In the genomic region with DNA sequence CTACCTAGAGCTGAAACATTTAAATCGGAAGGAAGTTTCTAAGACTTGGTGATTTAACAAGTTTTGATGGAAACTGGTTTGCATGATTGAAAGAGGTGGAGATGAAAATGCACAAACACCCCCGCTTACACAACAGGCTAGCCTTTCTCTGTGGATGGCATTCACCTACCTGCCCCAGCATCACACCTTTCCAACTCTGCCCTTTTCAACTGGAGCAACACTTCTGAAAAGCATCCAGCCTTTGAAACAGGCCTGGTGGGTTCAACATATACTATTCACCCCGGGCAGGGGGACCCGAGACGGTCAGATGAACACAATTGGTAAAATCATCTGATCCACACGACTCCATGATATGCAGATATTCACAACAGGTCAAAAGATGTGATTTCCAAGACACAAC, we compare ENCODE assay signal across 9 mouse cellular contexts. TPM values are rescaled to one million over a fixed set of nuclear protein-coding genes. Genes with fewer than 3 reads are reported as not detected.
DNase-seq lines count a peak whose midpoint lies in the region; ATAC-seq and TF ChIP-seq lines count a peak whose summit lies in the region.
"Had no signal": no experiment of that assay in that cellular context is flagged by ENCODE, and none has a peak within 500 bp of the region (broad histone marks: within the 10 kb centered on the region; RNA-seq: fewer than 3 reads in every experiment).

No protein-coding gene starts in this region.

- H3K27ac ChIP-seq in heart, embryonic 11.5 days (ENCODE audit: low read depth, low read length): no peak overlapping the region
- H3K27ac ChIP-seq in MEL (ENCODE audit: control insufficient read depth, low read depth, low read length): no peak overlapping the region
- no peak overlapping the region for H3K27ac ChIP-seq in hindbrain, embryonic 14.5 days
- H3K27ac ChIP-seq in liver, postnatal 0 days (ENCODE audit: low read depth): no peak overlapping the region

- no peak for DNase-seq in heart, adult 9 months (ENCODE audit: low spot score in 2 of 2)
- DNase-seq in MEL (ENCODE audit: low read depth, low spot score): no peak
- DNase-seq in hindbrain, embryonic 14.5 days (ENCODE audit: low spot score): no peak
- DNase-seq in liver, postnatal 0 days: no peak
- DNase-seq in ovary, postnatal 36 days (ENCODE audit: low spot score): no peak
- no peak for DNase-seq in spleen, postnatal 36 days (ENCODE audit: low spot score in 2 of 2)
- DNase-seq in adrenal gland, adult 8-10 months: no peak

- H3K79me2 ChIP-seq in MEL (ENCODE audit: control insufficient read depth, insufficient read depth, low read length, poor library complexity): peaks cover 15% of the 10 kb centered on the region

- TF ChIP-seq RAD21 in MEL (IDR thresholded peaks at IDR 0.05; ENCODE audit: low read depth, low read length): no peak

- TF ChIP-seq CTCF in MEL (IDR thresholded peaks at IDR 0.05 in 2 of 3, conservative IDR thresholded peaks at IDR 0.05 in 1 of 3; ENCODE audit: control insufficient read depth in 1 of 3, insufficient read depth in 1 of 3, low read depth in 2 of 3, low read length in 3 of 3, poor library complexity in 1 of 3, severe bottlenecking in 1 of 3): no peak
- TF ChIP-seq CTCF in liver, postnatal 0 days (IDR thresholded peaks at IDR 0.05; ENCODE audit: low read depth): no peak

- H3K4me2 ChIP-seq in heart, embryonic 11.5 days: peak overlapping the region; percentile 100
- peak overlapping the region; percentile 80; the same call in 1 of the 2 replicates for H3K4me2 ChIP-seq in hindbrain, embryonic 14.5 days (replicated peaks)
- peak overlapping the region; percentile 99; the same call in 1 of the 2 replicates for H3K4me2 ChIP-seq in liver, postnatal 0 days (ENCODE audit: low read depth, low read length)

- H3K27me3 ChIP-seq in heart, embryonic 11.5 days (ENCODE audit: control insufficient read depth, insufficient read depth, low read length): no peaks in the 10 kb centered on the region
- H3K27me3 ChIP-seq in MEL (ENCODE audit: control insufficient read depth in 1 of 2, insufficient read depth in 2 of 2, low read length in 2 of 2): no peaks in the 10 kb centered on the region
- H3K27me3 ChIP-seq in hindbrain, embryonic 14.5 days (ENCODE audit: control insufficient read depth, insufficient read depth, low read length): no peaks in the 10 kb centered on the region
- no peaks in the 10 kb centered on the region for H3K27me3 ChIP-seq in liver, postnatal 0 days (ENCODE audit: insufficient read depth, low read length)
- H3K27me3 ChIP-seq: lung, embryonic 15.5 days had no signal

- H3K4me3 ChIP-seq in heart, embryonic 11.5 days (ENCODE audit: low read depth, low read length): no peak overlapping the region
- H3K4me3 ChIP-seq in MEL (ENCODE audit: control insufficient read depth in 1 of 2, insufficient read depth in 1 of 2, low read depth in 2 of 2, low read length in 2 of 2): peak overlapping the region in 1 of 2 experiments; percentile 56; a peak in 3 of 4 replicates
- no peak overlapping the region for H3K4me3 ChIP-seq in hindbrain, embryonic 14.5 days (replicated peaks; ENCODE audit: low read length)
- H3K4me3 ChIP-seq in liver, postnatal 0 days (ENCODE audit: low read depth, low read length): no peak overlapping the region

- peaks cover 5% of the 10 kb centered on the region for H3K4me1 ChIP-seq in heart, embryonic 11.5 days (ENCODE audit: control insufficient read depth, insufficient read depth, low read length)
- H3K4me1 ChIP-seq in MEL (ENCODE audit: control insufficient read depth in 1 of 2, insufficient read depth in 2 of 2, low read length in 2 of 2): peaks cover 0 to 12% of the 10 kb centered on the region in 2 experiments; a peak in 3 of 4 replicates
- peaks cover 10% of the 10 kb centered on the region for H3K4me1 ChIP-seq in hindbrain, embryonic 14.5 days (replicated peaks; ENCODE audit: control insufficient read depth, insufficient read depth, low read length)
- peaks cover 12% of the 10 kb centered on the region for H3K4me1 ChIP-seq in liver, postnatal 0 days (ENCODE audit: insufficient read depth)

- H3K9me3 ChIP-seq in heart, embryonic 11.5 days (replicated peaks; ENCODE audit: control insufficient read depth, low read length): no peaks in the 10 kb centered on the region
- H3K9me3 ChIP-seq in MEL (replicated peaks; ENCODE audit: insufficient read depth, low read length): no peaks in the 10 kb centered on the region
- H3K9me3 ChIP-seq in hindbrain, embryonic 14.5 days (ENCODE audit: control insufficient read depth, low read length): no peaks in the 10 kb centered on the region
- H3K9me3 ChIP-seq in liver, postnatal 0 days (ENCODE audit: low read length): no peaks in the 10 kb centered on the region
- H3K9me3 ChIP-seq: lung, embryonic 15.5 days had no signal

- no peak for ATAC-seq in heart, embryonic 11.5 days (replicated peaks; ENCODE audit: insufficient number of reproducible peaks, low FRiP score, low TSS enrichment)
- no peak for ATAC-seq in hindbrain, embryonic 14.5 days (ENCODE audit: low FRiP score)
- no peak for ATAC-seq in liver, postnatal 0 days

- no peak overlapping the region for H3K9ac ChIP-seq in heart, embryonic 11.5 days (ENCODE audit: low read depth, low read length)
- H3K9ac ChIP-seq in MEL (ENCODE audit: control insufficient read depth, low read depth, low read length, poor library complexity, severe bottlenecking): peak overlapping the region; percentile 72
- no peak overlapping the region for H3K9ac ChIP-seq in hindbrain, embryonic 14.5 days
- no peak overlapping the region for H3K9ac ChIP-seq in liver, postnatal 0 days (replicated peaks)

- TF ChIP-seq POLR2A in MEL (IDR thresholded peaks at IDR 0.05; ENCODE audit: control insufficient read depth in 1 of 2, insufficient read depth in 1 of 2, low read depth in 1 of 2, low read length in 2 of 2, poor library complexity in 1 of 2): no peak

- 78% methylated on average over 6 of the region's 6 CpGs for WGBS in heart, embryonic 11.5 days (ENCODE audit: insufficient replicate concordance)
- 71% methylated on average over 6 of the region's 6 CpGs for WGBS in hindbrain, embryonic 14.5 days
- WGBS in liver, postnatal 0 days (ENCODE audit: insufficient replicate concordance): 77% methylated on average over 6 of the region's 6 CpGs

- H3K36me3 ChIP-seq in heart, embryonic 11.5 days (ENCODE audit: control insufficient read depth, insufficient read depth, low read length): no peaks in the 10 kb centered on the region; the same call in 1 of the 2 replicates
- peaks cover 0 to 10% of the 10 kb centered on the region in 2 experiments; a peak in 2 of 4 replicates for H3K36me3 ChIP-seq in MEL (ENCODE audit: control insufficient read depth in 1 of 2, insufficient read depth in 2 of 2, low read length in 2 of 2)
- no peaks in the 10 kb centered on the region for H3K36me3 ChIP-seq in hindbrain, embryonic 14.5 days (replicated peaks; ENCODE audit: control insufficient read depth, insufficient read depth)
- H3K36me3 ChIP-seq in liver, postnatal 0 days (replicated peaks; ENCODE audit: insufficient read depth, low read length): no peaks in the 10 kb centered on the region
- H3K36me3 ChIP-seq: lung, embryonic 15.5 days had no signal

- no peak for TF ChIP-seq EP300 in MEL (IDR thresholded peaks at IDR 0.05; ENCODE audit: low read depth in 1 of 2, low read length in 2 of 2)
- TF ChIP-seq EP300 in liver, postnatal 0 days (IDR thresholded peaks at IDR 0.05; ENCODE audit: low read depth): no peak

TF ChIP-seq in MEL, 35 proteins besides CTCF, POLR2A, EP300 and RAD21:
- TF ChIP-seq CHD1 (IDR thresholded peaks at IDR 0.05; ENCODE audit: low read depth, low read length): no peak
- TF ChIP-seq ZNF384 (IDR thresholded peaks at IDR 0.05; ENCODE audit: low read depth, low read length): no peak
- TF ChIP-seq E2F4 (IDR thresholded peaks at IDR 0.05; ENCODE audit: borderline replicate concordance, low read depth, low read length): no peak
- TF ChIP-seq ZKSCAN1 (IDR thresholded peaks at IDR 0.05; ENCODE audit: low read depth, low read length): no peak
- TF ChIP-seq TBP (IDR thresholded peaks at IDR 0.05; ENCODE audit: low read depth, low read length): no peak
- TF ChIP-seq MAX (IDR thresholded peaks at IDR 0.05; ENCODE audit: low read length): no peak
- TF ChIP-seq POLR2AphosphoS5 (IDR thresholded peaks at IDR 0.05; ENCODE audit: borderline replicate concordance, low read depth, low read length): no peak
- TF ChIP-seq BHLHE40 (IDR thresholded peaks at IDR 0.05; ENCODE audit: borderline replicate concordance, low read depth, low read length): no peak
- no peak for TF ChIP-seq UBTF (IDR thresholded peaks at IDR 0.05; ENCODE audit: borderline replicate concordance, insufficient read depth, low read depth, low read length)
- no peak for TF ChIP-seq MAFK (IDR thresholded peaks at IDR 0.05; ENCODE audit: borderline replicate concordance, low read depth, low read length)
- no peak for TF ChIP-seq ELF1 (IDR thresholded peaks at IDR 0.05; ENCODE audit: low read depth, low read length)

RNA-seq across cellular contexts. Expression of gene Xxylt1, which starts 0.7 kb away (rescaled TPM):
- 10.3 and 12.2 TPM in 2 replicates for polyA plus RNA-seq in heart, embryonic 11.5 days (2014; fragmentation: Nextera tagmentation; extraction: Ambion mirVana)
- 12.8 and 12.9 TPM in 2 replicates for total RNA-seq in MEL (2012; rRNA removed)
- 100 to 1,000 TPM in 1 of 2 experiments, 10 to 100 TPM in 1; 26.6 to 164 TPM for polyA plus RNA-seq in MEL (2012; ENCODE audit: insufficient read depth in 1 of 2, insufficient read length in 2 of 2, low read depth in 1 of 2, low replicate concordance in 2 of 2, missing spikeins in 1 of 2)
- 18.1 and 21.7 TPM in 2 replicates for polyA plus RNA-seq in hindbrain, embryonic 14.5 days (2014; fragmentation: Nextera tagmentation; extraction: Ambion mirVana)
- polyA plus RNA-seq in liver, postnatal 0 days (2015; fragmentation: Nextera tagmentation; extraction: Ambion mirVana): 1.6 TPM in 2 replicates
- total RNA-seq in adrenal gland, adult 8-10 months (2022): 10 to 100 TPM; 14.1 to 19.0 (median 16.7) TPM
